Mouse (Mus musculus): ENCODE results near the gene Gm39115. TPM values are rescaled to one million over a fixed set of nuclear protein-coding genes. Genes with fewer than 3 reads are reported as not detected.
A peak's percentile ranks its signal among the peaks of the same experiment; 100 is the strongest.
"Not testable (repeated sequence)": the region's sequence is repeated elsewhere in the genome, so short reads cannot be mapped to it uniquely, and the experiment has no call there.

Gene Gm39115
- polyA plus RNA-seq, 1 experiment: not detected

DNA sequence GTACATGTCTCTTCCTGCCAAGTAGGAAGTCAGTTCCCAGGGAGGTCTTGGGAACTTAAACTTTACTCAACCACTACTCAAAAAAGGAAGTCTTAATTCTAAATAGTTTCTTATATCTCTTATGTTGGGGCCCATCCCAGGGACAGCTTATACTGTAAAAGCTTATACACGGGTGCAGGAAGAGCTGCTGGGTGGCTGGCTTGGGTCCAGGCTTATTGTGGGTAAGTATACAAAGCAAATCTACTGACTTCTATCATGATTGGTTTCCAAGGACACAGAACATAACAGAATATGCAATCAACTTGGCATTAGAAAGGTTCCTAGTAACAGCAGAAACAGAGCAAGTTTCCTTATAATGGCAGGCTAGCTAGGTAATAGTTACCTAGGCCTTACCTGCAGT is 19.5 kb upstream of the Gm39115 start:
- H3K27me3 ChIP-seq (ENCODE audit: control insufficient read depth, insufficient read depth, low read length): no peaks in the 10 kb centered on the region
- no peaks in the 10 kb centered on the region for H3K4me1 ChIP-seq (replicated peaks; ENCODE audit: control insufficient read depth, insufficient read depth, low read length)
- no peak for DNase-seq
- no peak overlapping the region for H3K27ac ChIP-seq (ENCODE audit: control insufficient read depth, insufficient read depth, low read length)
- WGBS: 2% methylated on average over 1 of the region's 1 CpGs
- H3K36me3 ChIP-seq (ENCODE audit: control insufficient read depth, insufficient read depth, low read length): no peaks in the 10 kb centered on the region
- no peak overlapping the region for H3K4me3 ChIP-seq (ENCODE audit: control insufficient read depth, insufficient read depth, low read length)
- no peak for TF ChIP-seq POLR2A (IDR thresholded peaks at IDR 0.05; ENCODE audit: control insufficient read depth, extremely low read depth, insufficient read depth, low read length, poor library complexity)
- TF ChIP-seq CTCF (IDR thresholded peaks at IDR 0.05; ENCODE audit: borderline replicate concordance, control insufficient read depth, extremely low read depth, insufficient read depth, low read length, poor library complexity): no peak

GRCm38 (mm10) chr7:142152191-142152590 is 16.4 kb upstream of the Gm39115 start:
- Histone ChIP-seq H3K27me3 (ENCODE audit: control insufficient read depth, insufficient read depth, low read length) (no peaks in the 10 kb centered on the region), H3K36me3 (ENCODE audit: control insufficient read depth, insufficient read depth, low read length) (no peaks in the 10 kb centered on the region), H3K4me1 (replicated peaks; ENCODE audit: control insufficient read depth, insufficient read depth, low read length) (no peaks in the 10 kb centered on the region), H3K4me3 (ENCODE audit: control insufficient read depth, insufficient read depth, low read length) (no peak overlapping the region), H3K27ac (ENCODE audit: control insufficient read depth, insufficient read depth, low read length) (no peak overlapping the region)
- 93% methylated on average over 4 of the region's 4 CpGs for WGBS
- DNase-seq: no peak
- TF ChIP-seq POLR2A (IDR thresholded peaks at IDR 0.05; ENCODE audit: control insufficient read depth, extremely low read depth, insufficient read depth, low read length, poor library complexity): no peak
- no peak for TF ChIP-seq CTCF (IDR thresholded peaks at IDR 0.05; ENCODE audit: borderline replicate concordance, control insufficient read depth, extremely low read depth, insufficient read depth, low read length, poor library complexity)

GRCm38 (mm10) chr7:142148633-142149032 is 12.8 kb upstream of the Gm39115 start:
- H3K27ac ChIP-seq (ENCODE audit: control insufficient read depth, insufficient read depth, low read length): no peak overlapping the region
- no peak overlapping the region for H3K4me3 ChIP-seq (ENCODE audit: control insufficient read depth, insufficient read depth, low read length)
- DNase-seq: no peak
- no peaks in the 10 kb centered on the region for H3K4me1 ChIP-seq (replicated peaks; ENCODE audit: control insufficient read depth, insufficient read depth, low read length)
- H3K36me3 ChIP-seq (ENCODE audit: control insufficient read depth, insufficient read depth, low read length): no peaks in the 10 kb centered on the region
- H3K27me3 ChIP-seq (ENCODE audit: control insufficient read depth, insufficient read depth, low read length): no peaks in the 10 kb centered on the region
- TF ChIP-seq POLR2A (IDR thresholded peaks at IDR 0.05; ENCODE audit: control insufficient read depth, extremely low read depth, insufficient read depth, low read length, poor library complexity): no peak
- TF ChIP-seq CTCF (IDR thresholded peaks at IDR 0.05; ENCODE audit: borderline replicate concordance, control insufficient read depth, extremely low read depth, insufficient read depth, low read length, poor library complexity): no peak

DNA sequence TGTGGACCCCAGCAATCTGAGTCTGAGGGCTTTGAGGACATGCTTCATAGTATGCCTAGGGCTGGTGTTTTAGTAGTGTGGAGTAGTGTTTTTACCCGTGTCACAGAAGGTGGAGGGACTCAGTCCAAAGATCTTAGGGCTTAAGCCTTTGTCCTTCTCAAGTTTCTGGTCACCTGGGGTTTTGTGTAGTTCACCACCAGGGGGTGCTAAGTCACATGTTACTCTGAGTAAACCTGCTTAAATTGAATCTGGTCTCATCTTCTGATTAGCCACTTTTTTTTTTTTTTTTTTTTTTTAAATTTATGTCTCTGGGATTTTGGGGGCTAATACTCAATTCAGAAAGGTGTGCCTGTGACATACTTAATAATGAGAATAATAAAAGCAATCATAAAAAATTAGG is 10.2 kb upstream of the Gm39115 start:
- peak; percentile 30 for DNase-seq
- WGBS: 6% methylated on average over 1 of the region's 1 CpGs
- H3K4me3 ChIP-seq (ENCODE audit: control insufficient read depth, insufficient read depth, low read length): no peak overlapping the region
- no peak for TF ChIP-seq CTCF (IDR thresholded peaks at IDR 0.05; ENCODE audit: borderline replicate concordance, control insufficient read depth, extremely low read depth, insufficient read depth, low read length, poor library complexity)
- no peak for TF ChIP-seq POLR2A (IDR thresholded peaks at IDR 0.05; ENCODE audit: control insufficient read depth, extremely low read depth, insufficient read depth, low read length, poor library complexity)
- H3K27ac ChIP-seq (ENCODE audit: control insufficient read depth, insufficient read depth, low read length): no peak overlapping the region
- H3K36me3 ChIP-seq (ENCODE audit: control insufficient read depth, insufficient read depth, low read length): no peaks in the 10 kb centered on the region
- no peaks in the 10 kb centered on the region for H3K4me1 ChIP-seq (replicated peaks; ENCODE audit: control insufficient read depth, insufficient read depth, low read length)
- no peaks in the 10 kb centered on the region for H3K27me3 ChIP-seq (ENCODE audit: control insufficient read depth, insufficient read depth, low read length)

DNA sequence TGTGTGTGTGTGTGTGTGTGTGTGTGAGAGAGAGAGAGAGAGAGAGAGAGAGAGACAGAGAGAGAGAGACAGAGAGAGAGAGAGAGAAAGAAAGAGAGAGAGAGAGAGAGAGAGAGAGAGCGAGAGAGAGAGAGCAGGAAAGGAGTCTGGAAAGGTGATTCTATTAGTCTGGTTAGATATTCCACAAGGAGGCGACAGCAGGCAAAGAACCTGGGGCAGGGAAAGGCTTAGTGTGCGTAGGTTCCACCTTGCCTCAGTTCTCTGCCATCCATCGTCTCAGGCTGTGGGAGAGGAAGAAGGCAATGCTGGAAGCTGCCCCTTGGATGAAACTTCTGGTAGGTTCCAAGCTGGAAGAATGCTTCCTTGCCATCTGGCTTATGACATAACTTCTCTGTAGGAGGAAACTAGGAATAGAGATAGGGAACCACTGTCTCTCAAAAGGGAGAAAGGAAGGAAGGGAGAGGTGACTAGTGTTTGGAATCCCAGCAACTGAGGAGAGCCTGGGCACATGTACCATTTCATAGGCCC is 9.6 kb upstream of the Gm39115 start:
- no peak for DNase-seq
- TF ChIP-seq CTCF (IDR thresholded peaks at IDR 0.05; ENCODE audit: borderline replicate concordance, control insufficient read depth, extremely low read depth, insufficient read depth, low read length, poor library complexity): no peak
- no peak for TF ChIP-seq POLR2A (IDR thresholded peaks at IDR 0.05; ENCODE audit: control insufficient read depth, extremely low read depth, insufficient read depth, low read length, poor library complexity)
- Histone ChIP-seq H3K36me3 (ENCODE audit: control insufficient read depth, insufficient read depth, low read length) (no peaks in the 10 kb centered on the region), H3K27ac (ENCODE audit: control insufficient read depth, insufficient read depth, low read length) (no peak overlapping the region), H3K27me3 (ENCODE audit: control insufficient read depth, insufficient read depth, low read length) (no peaks in the 10 kb centered on the region), H3K4me3 (ENCODE audit: control insufficient read depth, insufficient read depth, low read length) (no peak overlapping the region), H3K4me1 (replicated peaks; ENCODE audit: control insufficient read depth, insufficient read depth, low read length) (no peaks in the 10 kb centered on the region)
- WGBS: 85% methylated on average over 4 of the region's 4 CpGs

DNA sequence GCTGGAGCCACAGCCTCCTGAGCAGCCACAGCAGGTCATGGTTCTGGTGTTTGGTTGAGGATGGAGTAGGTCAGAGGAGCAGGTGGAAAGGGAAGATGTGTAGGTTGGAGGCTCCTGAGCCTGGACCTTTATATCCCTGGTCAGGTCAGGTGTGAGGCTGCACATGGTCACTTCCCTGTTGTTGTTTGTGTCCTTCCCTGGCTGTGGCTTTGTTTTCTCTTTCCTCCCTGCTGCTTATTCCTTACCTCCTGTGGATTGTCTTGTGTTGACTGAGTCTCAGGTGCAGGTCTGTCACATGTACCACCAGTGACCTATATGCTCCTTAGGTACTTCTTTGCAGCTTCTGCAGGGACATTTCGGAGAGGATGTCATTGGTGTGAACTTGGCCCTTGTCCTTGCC is 8.7 kb upstream of the Gm39115 start, which contains the start of gene Gm45337:
Gm45337 (minus strand) TSS at position 101 of the 400 bp plus-strand sequence.
- Histone ChIP-seq H3K4me3 (ENCODE audit: control insufficient read depth, insufficient read depth, low read length) (no peak within 1 kb of the TSS), H3K27me3 (ENCODE audit: control insufficient read depth, insufficient read depth, low read length) (no peaks in the 10 kb centered on the region), H3K4me1 (replicated peaks; ENCODE audit: control insufficient read depth, insufficient read depth, low read length) (no peaks in the 10 kb centered on the region), H3K27ac (ENCODE audit: control insufficient read depth, insufficient read depth, low read length) (no peak within 1 kb of the TSS), H3K36me3 (ENCODE audit: control insufficient read depth, insufficient read depth, low read length) (no peaks in the 10 kb centered on the region)
- 97% methylated on average over 1 of the region's 1 CpGs for WGBS
- TF ChIP-seq POLR2A (IDR thresholded peaks at IDR 0.05; ENCODE audit: control insufficient read depth, extremely low read depth, insufficient read depth, low read length, poor library complexity) (no peak), CTCF (IDR thresholded peaks at IDR 0.05; ENCODE audit: borderline replicate concordance, control insufficient read depth, extremely low read depth, insufficient read depth, low read length, poor library complexity) (no peak)
- no peak for DNase-seq

GRCm38 (mm10) chr7:142143506-142144010 is 7.7 kb upstream of the Gm39115 start:
- not testable (repeated sequence) for H3K27ac ChIP-seq (ENCODE audit: control insufficient read depth, insufficient read depth, low read length); H3K36me3 ChIP-seq (ENCODE audit: control insufficient read depth, insufficient read depth, low read length); H3K4me3 ChIP-seq (ENCODE audit: control insufficient read depth, insufficient read depth, low read length); DNase-seq; H3K4me1 ChIP-seq (replicated peaks; ENCODE audit: control insufficient read depth, insufficient read depth, low read length); H3K27me3 ChIP-seq (ENCODE audit: control insufficient read depth, insufficient read depth, low read length)
- WGBS: 0% methylated on average over 1 of the region's 1 CpGs

All from thymus, adult 2 months (tissue).